Mouse (Mus musculus) neural tube, embryonic 15.5 days (tissue): Measurements from ENCODE around the gene Ccnk. TPM values are rescaled to one million over a fixed set of nuclear protein-coding genes. Genes with fewer than 3 reads are reported as not detected.

Source experiments
- ATAC-seq: fragments of 200-750 bp; cut with Nextera tagmentation; 2 replicates; pipeline ENCODE4 v1.8.0; 2017; ENCODE audit warnings: mild to moderate bottlenecking, moderate TSS enrichment, moderate library complexity; ENCODE audit not compliant: low FRiP score
- H3K27ac ChIP-seq: fragments of 300-500 bp; sonication (generic); replicated peaks from 2 replicates; pipeline ENCODE4 v1.5.1; 2015; ENCODE audit warnings: mild to moderate bottlenecking, inconsistent platforms
- H3K27me3 ChIP-seq: fragments of 300-500 bp; sonication (generic); replicated peaks from 2 replicates; pipeline ENCODE4 v1.6.1; 2015; ENCODE audit warnings: inconsistent platforms
- H3K36me3 ChIP-seq: fragments of 300-500 bp; sonication (generic); 2 replicates; pipeline ENCODE4 v1.6.1; 2015; ENCODE audit warnings: inconsistent platforms
- H3K4me1 ChIP-seq: fragments of 300-500 bp; sonication (generic); 2 replicates; pipeline ENCODE4 v1.6.1; 2015; ENCODE audit warnings: inconsistent platforms
- H3K4me2 ChIP-seq: fragments of 300-500 bp; sonication (generic); 2 replicates; pipeline ENCODE4 v1.6.1; 2015; ENCODE audit warnings: inconsistent platforms, mild to moderate bottlenecking, moderate library complexity
- H3K4me3 ChIP-seq: fragments of 300-500 bp; sonication (generic); replicated peaks from 2 replicates; pipeline ENCODE4 v1.5.1; 2015; ENCODE audit warnings: mild to moderate bottlenecking, inconsistent platforms
- H3K9ac ChIP-seq: fragments of 300-500 bp; sonication (generic); replicated peaks from 2 replicates; pipeline ENCODE4 v1.6.1; 2015; ENCODE audit warnings: mild to moderate bottlenecking, inconsistent platforms
- H3K9me3 ChIP-seq: fragments of 300-500 bp; sonication (generic); replicated peaks from 2 replicates; pipeline ENCODE4 v1.6.1; 2016; ENCODE audit warnings: inconsistent platforms
- WGBS: fragments of 180-500 bp; shearing (Covaris S2); methylation state at CpG from one replicate; pipeline ENCODE4 v1.1.7; 2015; ENCODE audit warnings: mixed read lengths; 5-methylcytosine and 5-hydroxymethylcytosine counted together
- polyA plus RNA-seq: library from polyadenylated mRNA; unstranded; fragments of >200 nt; fragmentation: Nextera tagmentation; extraction: Ambion mirVana; gene quantifications from 2 replicates; pipeline ENCODE4 v1.2.1, GENCODE M21; 2015

The Ccnk gene
- polyA plus RNA-seq, 1 experiment from 2014 or later = 2.4 TPM

- H3K4me3 ChIP-seq = no peak overlapping the region
- WGBS = 76% methylated on average over 3 of the region's 3 CpGs
- H3K9ac ChIP-seq = no peak overlapping the region
- H3K4me2 ChIP-seq = no peak overlapping the region
- no peaks in the 10 kb centered on the region for H3K27me3 ChIP-seq
- H3K4me1 ChIP-seq = peaks cover 19% of the 10 kb centered on the region
- no peaks in the 10 kb centered on the region for H3K36me3 ChIP-seq
- no peaks in the 10 kb centered on the region for H3K9me3 ChIP-seq
- no peak overlapping the region for H3K27ac ChIP-seq
- no peak for ATAC-seq
Observed at GRCm38 (mm10) chr12:108168909-108169308, 10.5 kb upstream of the Ccnk start.

- Histone ChIP-seq H3K4me1 (peaks cover 19% of the 10 kb centered on the region), H3K27ac (no peak overlapping the region), H3K9me3 (no peaks in the 10 kb centered on the region), H3K36me3 (no peaks in the 10 kb centered on the region), H3K4me2 (no peak overlapping the region), H3K27me3 (no peaks in the 10 kb centered on the region), H3K9ac (no peak overlapping the region), H3K4me3 (no peak overlapping the region)
- no peak for ATAC-seq
- 90% methylated on average over 3 of the region's 3 CpGs for WGBS
Observed at GRCm38 (mm10) chr12:108170467-108170866, 8.9 kb upstream of the Ccnk start.

DNA sequence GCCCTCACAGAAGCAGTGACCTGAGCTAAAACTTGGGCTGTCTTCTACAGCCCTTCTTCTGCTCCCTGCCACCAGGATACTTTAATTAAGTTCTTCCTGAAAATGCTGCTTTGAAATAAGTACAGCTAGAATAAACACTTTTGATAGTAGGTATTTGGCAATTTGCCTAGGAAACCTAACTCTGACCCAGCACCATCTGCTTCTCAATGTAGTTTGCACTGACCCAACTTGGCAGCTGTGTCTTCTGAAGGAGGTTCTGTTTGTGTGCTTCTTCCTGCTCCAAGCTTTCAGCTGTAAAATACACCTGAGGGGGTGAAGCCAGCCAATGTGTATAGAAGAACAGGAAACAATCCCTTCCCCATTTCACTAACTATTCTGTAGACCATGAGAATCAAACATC is 8.0 kb upstream of the Ccnk start:
- ATAC-seq = no peak

DNA sequence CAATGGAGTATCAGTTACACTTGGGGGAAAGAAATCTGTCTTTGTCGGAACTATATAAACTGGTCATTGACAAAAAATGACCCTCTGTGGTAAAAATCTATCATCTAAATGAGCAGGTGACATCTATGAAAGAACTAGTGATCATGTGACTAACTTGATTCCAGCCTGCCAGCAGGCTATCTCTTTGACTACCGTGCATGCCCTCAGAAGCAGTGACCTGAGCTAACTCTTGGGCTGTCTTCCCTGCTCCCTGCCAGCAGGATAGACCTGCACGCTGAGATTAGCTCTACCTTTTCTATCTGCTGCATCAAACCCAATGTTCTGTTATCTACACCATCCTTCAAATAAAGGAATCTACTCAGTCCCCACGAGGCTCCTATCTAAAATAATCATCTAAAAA is 6.7 kb upstream of the Ccnk start:
- no peak overlapping the region for H3K27ac ChIP-seq
- H3K9me3 ChIP-seq = no peaks in the 10 kb centered on the region
- peaks cover 33% of the 10 kb centered on the region for H3K4me1 ChIP-seq
- 66% methylated on average over 4 of the region's 4 CpGs for WGBS
- H3K4me3 ChIP-seq = no peak overlapping the region
- H3K27me3 ChIP-seq = no peaks in the 10 kb centered on the region
- H3K9ac ChIP-seq = no peak overlapping the region
- H3K36me3 ChIP-seq = no peaks in the 10 kb centered on the region
- ATAC-seq = no peak
- no peak overlapping the region for H3K4me2 ChIP-seq

More for the DNA sequence above, 8.0 kb upstream of the Ccnk start:
- Histone ChIP-seq H3K36me3 (no peaks in the 10 kb centered on the region), H3K9me3 (no peaks in the 10 kb centered on the region), H3K4me2 (no peak overlapping the region), H3K27ac (no peak overlapping the region), H3K27me3 (no peaks in the 10 kb centered on the region), H3K4me1 (peaks cover 21% of the 10 kb centered on the region), H3K9ac (no peak overlapping the region), H3K4me3 (no peak overlapping the region)

- no peak overlapping the region for H3K4me2 ChIP-seq
- no peaks in the 10 kb centered on the region for H3K27me3 ChIP-seq
- H3K4me3 ChIP-seq = no peak overlapping the region
- 73% methylated on average over 8 of the region's 8 CpGs for WGBS
- no peaks in the 10 kb centered on the region for H3K36me3 ChIP-seq
- no peak overlapping the region for H3K9ac ChIP-seq
- H3K27ac ChIP-seq = no peak overlapping the region
- no peak for ATAC-seq
- H3K9me3 ChIP-seq = no peaks in the 10 kb centered on the region
- H3K4me1 ChIP-seq = peaks cover 35% of the 10 kb centered on the region
Observed at GRCm38 (mm10) chr12:108174606-108175505, 4.5 kb upstream of the Ccnk start.

DNA sequence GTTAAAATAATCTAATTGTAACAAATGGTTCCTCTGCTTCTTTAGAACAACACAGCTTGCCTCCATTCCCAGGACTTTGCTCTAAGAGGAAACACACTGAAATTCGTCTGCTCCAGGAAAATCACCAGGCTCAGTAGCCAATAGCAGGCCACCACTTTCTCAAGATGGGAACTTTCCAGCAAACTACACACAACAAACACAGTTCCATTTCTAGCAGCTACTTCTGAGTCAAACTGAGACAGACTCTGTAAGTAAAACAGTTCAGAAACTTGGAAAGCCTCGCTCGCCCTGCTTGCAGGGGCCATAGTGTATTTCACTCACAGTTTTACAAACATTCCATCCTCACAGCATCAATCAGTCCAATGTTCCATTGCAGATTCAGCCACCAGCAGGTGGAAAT is 3.0 kb upstream of the Ccnk start:
- H3K4me1 ChIP-seq = peaks cover 39% of the 10 kb centered on the region
- no peaks in the 10 kb centered on the region for H3K9me3 ChIP-seq
- H3K27me3 ChIP-seq = no peaks in the 10 kb centered on the region
- 0 out of 2 replicates have a peak overlapping the region, but pooled peaks have one; percentile 3 for H3K9ac ChIP-seq
- H3K4me3 ChIP-seq = no peak overlapping the region
- no peak for ATAC-seq
- H3K36me3 ChIP-seq = no peaks in the 10 kb centered on the region
- 82% methylated on average over 3 of the region's 3 CpGs for WGBS
- no peak overlapping the region for H3K27ac ChIP-seq
- no peak overlapping the region for H3K4me2 ChIP-seq

- Histone ChIP-seq H3K9ac (peak overlapping the region; percentile 88), H3K4me3 (peak overlapping the region; percentile 80), H3K27me3 (no peaks in the 10 kb centered on the region), H3K4me1 (peaks cover 31% of the 10 kb centered on the region), H3K4me2 (peak overlapping the region; percentile 73), H3K9me3 (no peaks in the 10 kb centered on the region), H3K27ac (peak overlapping the region; percentile 86), H3K36me3 (peaks cover 10% of the 10 kb centered on the region)
- under 1% methylated on average over 77 of the region's 103 CpGs for WGBS
- peak; percentile 49 for ATAC-seq
Observed at GRCm38 (mm10) chr12:108178331-108179245, 791 bp upstream of the Ccnk start.

- Histone ChIP-seq H3K27me3 (no peaks in the 10 kb centered on the region), H3K9me3 (no peaks in the 10 kb centered on the region), H3K27ac (peak within 1 kb of the TSS; percentile 86), H3K4me2 (peak within 1 kb of the TSS; percentile 89), H3K4me1 (peaks cover 31% of the 10 kb centered on the region), H3K9ac (peak within 1 kb of the TSS; percentile 91), H3K4me3 (peak within 1 kb of the TSS; percentile 80), H3K36me3 (peaks cover 10% of the 10 kb centered on the region)
- no peak for ATAC-seq
- WGBS = 0% methylated on average over 8 of the region's 9 CpGs
Observed at GRCm38 (mm10) chr12:108179246-108179320, 296 bp upstream of the Ccnk start, which contains the start of gene Setd3. Gene Setd3, minus strand, starts transcription at chr12:108179314.

GRCm38 (mm10) chr12:108181716-108182115 is 2.3 kb downstream of the Ccnk start:
- Histone ChIP-seq H3K4me1 (peaks cover 25% of the 10 kb centered on the region), H3K27ac (no peak overlapping the region), H3K36me3 (peaks cover 26% of the 10 kb centered on the region), H3K4me3 (no peak overlapping the region), H3K9ac (no peak overlapping the region), H3K9me3 (no peaks in the 10 kb centered on the region), H3K4me2 (no peak overlapping the region), H3K27me3 (no peaks in the 10 kb centered on the region)
- 96% methylated on average over 6 of the region's 6 CpGs for WGBS
- ATAC-seq = no peak

DNA sequence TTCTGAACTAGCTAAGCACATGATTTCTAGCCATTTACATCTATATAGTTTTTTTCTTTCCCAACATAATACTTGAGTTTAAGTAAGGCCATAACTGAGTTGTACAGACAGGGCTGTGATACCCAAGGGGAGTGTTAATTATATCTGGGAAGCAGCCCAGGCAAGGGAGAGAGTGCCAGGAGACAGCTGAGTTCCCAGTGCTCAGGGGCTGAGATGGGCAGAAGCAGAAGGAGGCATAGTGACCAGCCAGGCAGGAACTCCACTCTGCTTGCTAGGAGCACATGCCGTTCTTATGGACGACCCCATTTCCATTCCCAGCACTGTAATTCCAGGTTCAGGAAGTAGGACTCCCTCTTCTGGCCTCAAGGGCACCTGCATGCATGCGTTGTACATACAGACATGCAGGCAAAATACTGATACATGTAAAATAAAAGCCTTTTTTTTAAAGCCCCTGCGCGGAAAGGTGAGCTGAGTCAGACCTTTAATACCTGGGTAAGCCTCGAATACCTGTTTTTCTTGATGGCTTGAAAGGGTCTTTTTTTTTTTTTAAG is 8.2 kb downstream of the Ccnk start:
- no peaks in the 10 kb centered on the region for H3K9me3 ChIP-seq
- peaks cover 69% of the 10 kb centered on the region for H3K36me3 ChIP-seq
- no peak for ATAC-seq
- no peak overlapping the region for H3K4me2 ChIP-seq
- H3K27me3 ChIP-seq = no peaks in the 10 kb centered on the region
- no peak overlapping the region for H3K27ac ChIP-seq
- 92% methylated on average over 6 of the region's 6 CpGs for WGBS
- H3K4me1 ChIP-seq = no peaks in the 10 kb centered on the region
- no peak overlapping the region for H3K4me3 ChIP-seq
- no peak overlapping the region for H3K9ac ChIP-seq

DNA sequence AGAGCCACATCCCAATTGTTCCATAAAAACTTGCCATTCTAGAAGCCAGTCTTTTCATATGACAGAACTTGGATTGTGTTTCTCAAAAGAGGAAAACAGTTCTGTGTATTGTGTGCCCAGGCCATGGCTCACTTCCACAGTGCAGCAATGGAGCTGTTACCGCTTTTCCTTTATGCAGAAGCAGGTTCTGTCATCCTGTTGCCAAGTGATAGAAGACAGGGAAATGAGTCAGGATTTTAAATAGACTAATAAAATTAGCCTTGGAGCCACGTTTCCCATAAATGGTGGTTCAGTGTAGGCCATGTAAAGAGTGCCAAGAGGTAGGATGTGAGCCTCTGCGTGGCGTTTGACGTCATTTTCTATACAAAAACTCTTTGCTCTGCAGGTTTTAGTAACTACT is 14.5 kb downstream of the Ccnk start:
- Histone ChIP-seq H3K9me3 (no peaks in the 10 kb centered on the region), H3K27me3 (no peaks in the 10 kb centered on the region), H3K4me3 (no peak overlapping the region), H3K4me1 (no peaks in the 10 kb centered on the region), H3K4me2 (no peak overlapping the region), H3K9ac (no peak overlapping the region), H3K36me3 (peaks cover 91% of the 10 kb centered on the region), H3K27ac (no peak overlapping the region)
- ATAC-seq = no peak
- 88% methylated on average over 5 of the region's 5 CpGs for WGBS

DNA sequence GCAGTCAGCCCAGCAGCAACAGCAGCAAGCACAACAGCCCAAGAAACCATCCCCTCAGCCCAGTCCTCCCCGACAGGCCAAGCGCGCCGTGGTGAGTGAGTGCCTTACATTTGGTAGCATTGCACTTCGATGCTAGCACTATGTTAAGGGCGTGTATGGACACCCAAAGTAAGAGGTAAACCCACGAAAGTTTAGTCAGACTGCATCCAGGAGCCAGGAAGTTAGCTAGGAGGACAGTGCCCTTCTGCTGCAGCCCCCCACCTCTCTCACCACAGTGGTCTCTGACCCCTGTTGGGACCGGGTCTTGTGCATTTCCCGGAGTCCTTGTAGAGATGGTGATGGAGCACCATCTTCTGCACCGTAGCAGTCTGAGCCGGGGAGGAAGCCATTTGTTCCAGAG is 16.4 kb downstream of the Ccnk start:
- no peak for ATAC-seq
- WGBS = 96% methylated on average over 11 of the region's 11 CpGs
- H3K27ac ChIP-seq = no peak overlapping the region
- no peak overlapping the region for H3K4me3 ChIP-seq
- no peak overlapping the region for H3K9ac ChIP-seq
- no peaks in the 10 kb centered on the region for H3K9me3 ChIP-seq
- peaks cover 93% of the 10 kb centered on the region for H3K36me3 ChIP-seq
- H3K4me1 ChIP-seq = no peaks in the 10 kb centered on the region
- no peaks in the 10 kb centered on the region for H3K27me3 ChIP-seq
- no peak overlapping the region for H3K4me2 ChIP-seq
